Mouse (Mus musculus) urinary bladder, postnatal 10 days (tissue): Measurements from ENCODE around the gene Ndufaf2.

Experiments
- DNase-seq: peaks from one replicate; pipeline ENCODE4 v3.0.0; 2022; ENCODE audit warnings: low spot score

Gene Ndufaf2

GRCm38 (mm10) chr13:108084086-108084485 is 74.3 kb downstream of the Ndufaf2 start:
- no peak for DNase-seq

GRCm38 (mm10) chr13:108077901-108078300 is 80.5 kb downstream of the Ndufaf2 start:
- DNase-seq = no peak

- DNase-seq = no peak
These were observed 80.9 kb downstream of the Ndufaf2 start for GRCm38 (mm10) chr13:108077476-108077875.

GRCm38 (mm10) chr13:108070171-108070570 is 88.3 kb downstream of the Ndufaf2 start:
- DNase-seq = no peak

- no peak for DNase-seq
These were observed 89.3 kb downstream of the Ndufaf2 start for GRCm38 (mm10) chr13:108069151-108069550.

GRCm38 (mm10) chr13:108066021-108066420 is 92.4 kb downstream of the Ndufaf2 start:
- no peak for DNase-seq

GRCm38 (mm10) chr13:108064331-108064730 is 94.1 kb downstream of the Ndufaf2 start:
- no peak for DNase-seq

GRCm38 (mm10) chr13:108063374-108064134 is 94.9 kb downstream of the Ndufaf2 start:
- DNase-seq = no peak

GRCm38 (mm10) chr13:108062900-108063299 is 95.5 kb downstream of the Ndufaf2 start:
- no peak for DNase-seq

- DNase-seq = no peak
These were observed 97.4 kb downstream of the Ndufaf2 start for GRCm38 (mm10) chr13:108060936-108061578.

GRCm38 (mm10) chr13:108060286-108060885 is 98.0 kb downstream of the Ndufaf2 start:
- DNase-seq = no peak

GRCm38 (mm10) chr13:108056896-108057295 is 101.5 kb downstream of the Ndufaf2 start:
- no peak for DNase-seq

GRCm38 (mm10) chr13:108047364-108047763 is 111.1 kb downstream of the Ndufaf2 start:
- DNase-seq = no peak

GRCm38 (mm10) chr13:108046891-108047290 is 111.5 kb downstream of the Ndufaf2 start:
- DNase-seq = no peak

GRCm38 (mm10) chr13:108046071-108046470 is 112.4 kb downstream of the Ndufaf2 start:
- DNase-seq = no peak

- DNase-seq = no peak
These were observed 112.8 kb downstream of the Ndufaf2 start for GRCm38 (mm10) chr13:108045646-108046045.

GRCm38 (mm10) chr13:108044222-108044941 is 114.0 kb downstream of the Ndufaf2 start, which contains the start of gene Smim15:
Gene Smim15 (plus strand): TSS chr13:108044446.
- peak; percentile 54 for DNase-seq

GRCm38 (mm10) chr13:108043431-108044221 is 114.8 kb downstream of the Ndufaf2 start:
- no peak for DNase-seq

- DNase-seq = no peak
These were observed 117.1 kb downstream of the Ndufaf2 start for GRCm38 (mm10) chr13:108041358-108041757.

- DNase-seq = no peak
These were observed 118.0 kb downstream of the Ndufaf2 start for GRCm38 (mm10) chr13:108040451-108040850.

GRCm38 (mm10) chr13:108039902-108040301 is 118.5 kb downstream of the Ndufaf2 start:
- DNase-seq = no peak
